Mouse (Mus musculus) E14TG2a.4 (cell line): ENCODE data around the gene Ogdhl.
"Not testable (repeated sequence)": the region's sequence is repeated elsewhere in the genome, so short reads cannot be mapped to it uniquely, and the experiment has no call there.

Experiments used
- CTCF ChIP-seq: conservative IDR thresholded peaks from 2 replicates; pipeline ENCODE4 v1.5.1; 2014; ENCODE audit warnings: low read length
- NANOG ChIP-seq: IDR thresholded peaks from 2 replicates; pipeline ENCODE4 v1.6.1; 2014; ENCODE audit warnings: borderline replicate concordance, low read length, mixed read lengths
- POU5F1 ChIP-seq: IDR thresholded peaks from 2 replicates; pipeline ENCODE4 v1.6.1; 2014; ENCODE audit warnings: low read length, borderline replicate concordance

DNA sequence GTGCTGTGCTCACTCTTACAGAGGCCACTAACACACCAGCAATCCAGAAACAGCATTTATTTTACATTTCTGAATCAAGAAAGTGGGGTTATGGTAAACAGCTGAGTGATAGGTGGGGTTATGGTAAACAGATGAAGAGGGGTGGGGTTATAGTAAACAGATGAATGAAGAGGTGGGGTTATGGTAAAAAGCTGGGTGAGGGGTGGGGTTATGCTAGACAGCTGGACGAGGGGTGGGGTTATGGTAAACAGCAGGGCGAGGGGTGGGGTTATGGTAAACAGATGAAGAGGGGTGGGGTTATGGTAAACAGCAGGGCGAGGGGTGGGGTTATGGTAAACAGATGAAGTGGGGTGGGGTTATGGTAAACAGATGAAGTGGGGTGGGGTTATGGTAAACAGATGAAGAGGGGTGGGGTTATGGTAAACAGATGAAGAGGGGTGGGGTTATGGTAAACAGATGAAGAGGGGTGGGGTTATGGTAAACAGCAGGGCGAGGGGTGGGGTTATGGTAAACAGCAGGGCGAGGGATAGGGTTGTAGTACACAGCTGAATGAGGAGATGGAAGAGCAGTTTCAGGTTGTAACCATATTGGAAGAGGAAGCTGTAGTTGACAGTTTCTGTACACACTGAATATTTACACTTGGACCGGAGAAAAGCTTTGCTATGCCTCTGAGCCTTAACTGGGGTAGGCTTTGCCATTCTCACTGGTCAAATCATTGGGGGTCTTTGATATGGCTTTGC, 29.5 kb downstream of the Ogdhl start:
- TF ChIP-seq CTCF, POU5F1, NANOG: not testable (repeated sequence)
